Mouse (Mus musculus) heart, adult 2 months (tissue): Measurements from ENCODE around the gene Iah1.

ENCODE experiments used
- CTCF ChIP-seq: fragments of 200-600 bp; IDR thresholded peaks from 2 replicates; pipeline ENCODE4 v1.8.1; 2022; ENCODE audit warnings: antibody characterized with exemption, mild to moderate bottlenecking, moderate library complexity
- EP300 ChIP-seq: fragments of 200-500 bp; IDR thresholded peaks from 2 replicates; pipeline ENCODE4 v1.6.1; 2011; ENCODE audit warnings: low read depth, low read length, control low read depth; ENCODE audit not compliant: insufficient read depth
- POLR2A ChIP-seq: fragments of 200-500 bp; IDR thresholded peaks from 2 replicates; pipeline ENCODE4 v1.6.1; 2011; ENCODE audit warnings: mild to moderate bottlenecking, low read depth, low read length, control low read depth; ENCODE audit not compliant: insufficient read depth

GRCm38 (mm10) chr12:21340674-21341073 is 24.5 kb downstream of the Iah1 start:
- TF ChIP-seq POLR2A (no peak), CTCF (no peak), EP300 (no peak)
